Mouse (Mus musculus) embryonic facial prominence, embryonic 14.5 days (tissue): ENCODE measurements at regions not wholly inside any gene's neighbourhood (a gene's known extent, or its start where the extent isn't known, plus 50 kb on each side); places are given as distances from the start of the nearest gene placed in this dataset.

Source experiments
- ATAC-seq: fragments of 200-750 bp; cut with Nextera tagmentation; 2 replicates; pipeline ENCODE4 v1.8.0; 2017; ENCODE audit warnings: low read depth, moderate number of reproducible peaks, moderate TSS enrichment
- DNase-seq: peaks from one replicate; pipeline ENCODE4 v3.0.0-alpha.2; 2015; ENCODE audit warnings: low spot score
- H3K27ac ChIP-seq: fragments of 300-500 bp; sonication (generic); replicated peaks from 2 replicates; pipeline ENCODE4 v1.5.1; 2014; ENCODE audit warnings: low read depth, mild to moderate bottlenecking, low read length, moderate library complexity
- H3K27me3 ChIP-seq: fragments of 300-500 bp; sonication (generic); replicated peaks from 2 replicates; pipeline ENCODE4 v1.6.1; 2014; ENCODE audit warnings: low read length; ENCODE audit not compliant: control insufficient read depth, insufficient read depth
- H3K36me3 ChIP-seq: fragments of 300-500 bp; sonication (generic); 2 replicates; pipeline ENCODE4 v1.6.1; 2014; ENCODE audit warnings: low read length, mixed read lengths; ENCODE audit not compliant: control insufficient read depth, insufficient read depth
- H3K4me1 ChIP-seq: fragments of 300-500 bp; sonication (generic); 2 replicates; pipeline ENCODE4 v1.6.1; 2014; ENCODE audit warnings: antibody characterized with exemption, low read length; ENCODE audit not compliant: control insufficient read depth, insufficient read depth
- H3K4me2 ChIP-seq: fragments of 300-500 bp; sonication (generic); 2 replicates; pipeline ENCODE4 v1.6.1; 2014; ENCODE audit warnings: low read depth, mild to moderate bottlenecking, low read length, moderate library complexity, mixed read lengths
- H3K4me3 ChIP-seq: fragments of 300-500 bp; sonication (generic); 2 replicates; pipeline ENCODE4 v1.5.1; 2014; ENCODE audit warnings: low read depth, mild to moderate bottlenecking, low read length
- H3K9ac ChIP-seq: fragments of 300-500 bp; sonication (generic); 2 replicates; pipeline ENCODE4 v1.6.1; 2014; ENCODE audit warnings: low read depth, mild to moderate bottlenecking, low read length, moderate library complexity, mixed read lengths
- H3K9me3 ChIP-seq: fragments of 300-500 bp; sonication (generic); 2 replicates; pipeline ENCODE4 v1.6.1; 2016; ENCODE audit warnings: low read length; ENCODE audit not compliant: control insufficient read depth
- WGBS: fragments of 180-500 bp; shearing (Covaris S2); extraction: QIAGEN DNeasy Blood & Tissue Kit; methylation state at CpG from one replicate; pipeline ENCODE4 v1.1.7; 2014; 5-methylcytosine and 5-hydroxymethylcytosine counted together

- H3K4me3 ChIP-seq: no peak overlapping the region
- H3K36me3 ChIP-seq: no peaks in the 10 kb centered on the region
- no peaks in the 10 kb centered on the region for H3K27me3 ChIP-seq
- H3K27ac ChIP-seq: no peak overlapping the region
- no peak overlapping the region for H3K9ac ChIP-seq
- ATAC-seq (no peak), DNase-seq (no peak)
- WGBS: 86% methylated on average over 8 of the region's 8 CpGs
- no peaks in the 10 kb centered on the region for H3K4me1 ChIP-seq
- H3K9me3 ChIP-seq: no peaks in the 10 kb centered on the region
- H3K4me2 ChIP-seq: no peak overlapping the region
Observed at GRCm38 (mm10) chr4:31648631-31649368, 315.1 kb upstream of the Map3k7 start.

- Histone ChIP-seq H3K4me1 (no peaks in the 10 kb centered on the region), H3K36me3 (no peaks in the 10 kb centered on the region), H3K4me3 (no peak overlapping the region), H3K9me3 (no peaks in the 10 kb centered on the region), H3K4me2 (no peak overlapping the region), H3K27me3 (no peaks in the 10 kb centered on the region), H3K9ac (no peak overlapping the region), H3K27ac (no peak overlapping the region)
- no peak for DNase-seq
- WGBS: 69% methylated on average over 11 of the region's 11 CpGs
- no peak for ATAC-seq
Observed at GRCm38 (mm10) chr4:31655364-31656106, 308.4 kb upstream of the Map3k7 start.

GRCm38 (mm10) chr4:31656111-31656510, 307.8 kb upstream of the Map3k7 start:
- no peak for ATAC-seq
- no peaks in the 10 kb centered on the region for H3K27me3 ChIP-seq

GRCm38 (mm10) chr4:31658820-31659219, 305.1 kb upstream of the Map3k7 start:
- Histone ChIP-seq H3K36me3 (no peaks in the 10 kb centered on the region), H3K4me1 (no peaks in the 10 kb centered on the region), H3K4me2 (no peak overlapping the region), H3K9me3 (no peaks in the 10 kb centered on the region), H3K27ac (no peak overlapping the region), H3K9ac (no peak overlapping the region), H3K27me3 (no peaks in the 10 kb centered on the region), H3K4me3 (no peak overlapping the region)
- 73% methylated on average over 5 of the region's 5 CpGs for WGBS
- ATAC-seq (no peak), DNase-seq (no peak)

More at GRCm38 (mm10) chr4:31656111-31656510, 307.8 kb upstream of the Map3k7 start:
- WGBS: 93% methylated on average over 7 of the region's 8 CpGs
- Histone ChIP-seq H3K9ac (no peak overlapping the region), H3K4me1 (no peaks in the 10 kb centered on the region), H3K36me3 (no peaks in the 10 kb centered on the region), H3K4me3 (no peak overlapping the region), H3K4me2 (no peak overlapping the region), H3K9me3 (no peaks in the 10 kb centered on the region), H3K27ac (no peak overlapping the region)
- no peak for DNase-seq

GRCm38 (mm10) chr4:31660896-31661295, 303.0 kb upstream of the Map3k7 start:
- no peak overlapping the region for H3K9ac ChIP-seq
- 24% methylated on average over 4 of the region's 4 CpGs for WGBS
- H3K36me3 ChIP-seq: no peaks in the 10 kb centered on the region
- ATAC-seq (no peak), DNase-seq (no peak)
- no peaks in the 10 kb centered on the region for H3K4me1 ChIP-seq
- H3K27ac ChIP-seq: no peak overlapping the region
- no peak overlapping the region for H3K4me2 ChIP-seq
- H3K9me3 ChIP-seq: no peaks in the 10 kb centered on the region
- H3K27me3 ChIP-seq: no peaks in the 10 kb centered on the region
- H3K4me3 ChIP-seq: no peak overlapping the region

GRCm38 (mm10) chr4:31671530-31672170, 292.2 kb upstream of the Map3k7 start:
- Histone ChIP-seq H3K4me2 (no peak overlapping the region), H3K9ac (no peak overlapping the region), H3K4me1 (no peaks in the 10 kb centered on the region), H3K9me3 (no peaks in the 10 kb centered on the region), H3K4me3 (no peak overlapping the region), H3K27me3 (no peaks in the 10 kb centered on the region), H3K36me3 (no peaks in the 10 kb centered on the region), H3K27ac (no peak overlapping the region)
- WGBS: 72% methylated on average over 6 of the region's 6 CpGs
- DNase-seq: no peak
- no peak for ATAC-seq

GRCm38 (mm10) chr4:31672171-31672841, 291.6 kb upstream of the Map3k7 start:
- H3K36me3 ChIP-seq: no peaks in the 10 kb centered on the region
- no peak for ATAC-seq
- no peak overlapping the region for H3K27ac ChIP-seq
- no peaks in the 10 kb centered on the region for H3K4me1 ChIP-seq
- H3K27me3 ChIP-seq: no peaks in the 10 kb centered on the region
- no peak overlapping the region for H3K9ac ChIP-seq
- no peaks in the 10 kb centered on the region for H3K9me3 ChIP-seq
- WGBS: 81% methylated on average over 9 of the region's 9 CpGs
- H3K4me3 ChIP-seq: no peak overlapping the region
- no peak overlapping the region for H3K4me2 ChIP-seq
- no peak for DNase-seq

GRCm38 (mm10) chr4:31672842-31673171, 291.1 kb upstream of the Map3k7 start:
- Histone ChIP-seq H3K4me2 (no peak overlapping the region), H3K9me3 (no peaks in the 10 kb centered on the region), H3K4me1 (no peaks in the 10 kb centered on the region), H3K9ac (no peak overlapping the region), H3K27me3 (no peaks in the 10 kb centered on the region), H3K27ac (no peak overlapping the region), H3K4me3 (no peak overlapping the region), H3K36me3 (no peaks in the 10 kb centered on the region)
- no peak for DNase-seq
- ATAC-seq: no peak; the same call in 1 of the 2 replicates
- WGBS: 83% methylated on average over 2 of the region's 2 CpGs
